Mouse (Mus musculus) lung, embryonic 14.5 days (tissue): ENCODE data around the gene Rtkn2. TPM values are rescaled to one million over a fixed set of nuclear protein-coding genes. Genes with fewer than 3 reads are reported as not detected.

ENCODE experiments used
- ATAC-seq: fragments of 200-750 bp; cut with Nextera tagmentation; 2 replicates; pipeline ENCODE4 v1.8.0; 2017; ENCODE audit warnings: mild to moderate bottlenecking, moderate TSS enrichment, moderate library complexity; ENCODE audit not compliant: insufficient read depth
- DNase-seq: peaks from one replicate; pipeline ENCODE4 v3.0.0-alpha.2; 2015
- H3K27ac ChIP-seq: fragments of 300-500 bp; sonication (generic); 2 replicates; pipeline ENCODE4 v1.5.1; 2014; ENCODE audit warnings: low read depth, mild to moderate bottlenecking, moderate library complexity
- H3K27me3 ChIP-seq: fragments of 300-500 bp; sonication (generic); 2 replicates; pipeline ENCODE4 v1.6.1; 2014; ENCODE audit warnings: low read length, control low read depth; ENCODE audit not compliant: insufficient read depth
- H3K36me3 ChIP-seq: fragments of 300-500 bp; sonication (generic); 2 replicates; pipeline ENCODE4 v1.6.1; 2014; ENCODE audit warnings: control low read depth; ENCODE audit not compliant: insufficient read depth
- H3K4me1 ChIP-seq: fragments of 300-500 bp; sonication (generic); 2 replicates; pipeline ENCODE4 v1.6.1; 2014; ENCODE audit warnings: antibody characterized with exemption, control low read depth; ENCODE audit not compliant: insufficient read depth
- H3K4me2 ChIP-seq: fragments of 300-500 bp; sonication (generic); 2 replicates; pipeline ENCODE4 v1.6.1; 2014; ENCODE audit warnings: mild to moderate bottlenecking
- H3K4me3 ChIP-seq: fragments of 300-500 bp; sonication (generic); 2 replicates; pipeline ENCODE4 v1.5.1; 2014; ENCODE audit warnings: low read depth, low read length
- H3K9ac ChIP-seq: fragments of 300-500 bp; sonication (generic); 2 replicates; pipeline ENCODE4 v1.6.1; 2014
- H3K9me3 ChIP-seq: fragments of 300-500 bp; sonication (generic); 2 replicates; pipeline ENCODE4 v1.6.1; 2016; ENCODE audit warnings: low read depth, low read length, control low read depth
- CTCF ChIP-seq: IDR thresholded peaks from 2 replicates; pipeline ENCODE4 v1.5.1; 2016; ENCODE audit warnings: antibody characterized with exemption, low read depth
- WGBS: fragments of 180-500 bp; shearing (Covaris S2); extraction: QIAGEN DNeasy Blood & Tissue Kit; methylation state at CpG from one replicate; pipeline ENCODE4 v1.1.7; 2014; 5-methylcytosine and 5-hydroxymethylcytosine counted together
- polyA plus RNA-seq: library from polyadenylated mRNA; unstranded; fragments of >200 nt; fragmentation: Nextera tagmentation; extraction: Ambion mirVana; gene quantifications from 2 replicates; pipeline ENCODE4 v1.2.1, GENCODE M21; 2014

The Rtkn2 gene
- polyA plus RNA-seq, 1 experiment from 2014 or later = 16.0 TPM

DNA sequence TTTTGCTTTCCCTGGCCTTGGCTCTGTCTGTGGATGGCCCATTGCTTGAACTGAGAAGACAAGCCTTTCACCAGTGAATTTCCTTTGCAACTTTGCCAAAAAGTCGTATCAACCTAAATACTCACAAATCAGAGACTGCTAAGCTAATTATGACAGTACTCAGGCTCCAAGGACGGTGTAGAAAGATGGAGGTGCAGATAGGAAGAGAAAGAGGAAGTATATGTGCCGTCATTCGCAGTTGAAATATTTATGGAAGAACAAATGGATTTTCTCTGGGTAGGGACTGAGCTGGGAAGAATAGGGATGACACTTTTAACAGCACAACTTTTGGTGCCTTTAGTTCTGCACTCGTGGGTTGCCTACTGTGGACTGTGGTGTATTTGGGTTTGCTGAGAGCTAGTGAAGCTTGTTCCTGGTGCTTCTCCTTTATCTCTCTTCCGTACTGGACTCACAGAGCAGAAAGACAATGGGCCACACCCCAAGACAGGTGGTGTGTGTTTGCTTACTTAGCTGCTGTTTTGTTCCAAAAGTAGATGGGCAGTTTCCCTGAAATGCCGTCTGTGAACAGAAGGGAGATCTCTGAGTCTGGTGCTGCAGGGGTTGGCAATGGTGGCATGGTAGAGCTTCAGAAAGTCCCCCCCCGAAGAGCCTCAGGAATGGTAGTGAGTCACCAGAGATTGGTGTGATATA lies 29.2 kb upstream of the Rtkn2 start:
- H3K9me3 ChIP-seq = no peaks in the 10 kb centered on the region
- DNase-seq (no peak), ATAC-seq (no peak)
- no peak overlapping the region for H3K4me3 ChIP-seq
- H3K4me1 ChIP-seq = no peaks in the 10 kb centered on the region
- no peaks in the 10 kb centered on the region for H3K27me3 ChIP-seq
- no peak for TF ChIP-seq CTCF
- H3K9ac ChIP-seq = no peak overlapping the region
- no peaks in the 10 kb centered on the region for H3K36me3 ChIP-seq
- H3K27ac ChIP-seq = 0 out of 2 replicates have a peak overlapping the region, but pooled peaks have one; percentile 59
- WGBS = 56% methylated on average over 8 of the region's 8 CpGs
- H3K4me2 ChIP-seq = no peak overlapping the region

DNA sequence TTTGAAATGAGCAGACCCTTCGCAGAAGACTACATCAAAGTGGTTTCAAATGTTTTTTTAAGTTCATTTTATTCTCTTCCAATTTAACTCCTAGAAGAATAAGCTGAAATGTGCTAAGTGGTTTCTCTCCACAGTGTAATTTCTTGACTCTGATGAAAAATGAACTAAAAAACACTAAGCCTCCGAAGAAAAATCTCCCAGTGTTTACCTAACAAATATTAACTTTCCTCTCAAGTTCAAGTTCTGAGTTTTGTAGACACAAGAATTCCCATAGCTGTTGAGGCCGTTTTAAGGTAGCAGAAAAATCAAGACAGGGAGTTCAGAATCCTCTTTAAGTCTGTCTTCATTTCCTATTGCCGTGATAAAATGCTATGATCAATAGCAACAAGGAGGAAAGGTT lies 27.7 kb upstream of the Rtkn2 start:
- Histone ChIP-seq H3K4me2 (no peak overlapping the region), H3K4me3 (no peak overlapping the region), H3K4me1 (no peaks in the 10 kb centered on the region), H3K36me3 (no peaks in the 10 kb centered on the region), H3K9ac (no peak overlapping the region), H3K9me3 (no peaks in the 10 kb centered on the region), H3K27ac (no peak overlapping the region; the same call in 1 of the 2 replicates), H3K27me3 (no peaks in the 10 kb centered on the region)
- DNase-seq (peak; percentile 38), ATAC-seq (no peak)
- TF ChIP-seq CTCF = no peak
- WGBS = 48% methylated on average over 4 of the region's 4 CpGs

DNA sequence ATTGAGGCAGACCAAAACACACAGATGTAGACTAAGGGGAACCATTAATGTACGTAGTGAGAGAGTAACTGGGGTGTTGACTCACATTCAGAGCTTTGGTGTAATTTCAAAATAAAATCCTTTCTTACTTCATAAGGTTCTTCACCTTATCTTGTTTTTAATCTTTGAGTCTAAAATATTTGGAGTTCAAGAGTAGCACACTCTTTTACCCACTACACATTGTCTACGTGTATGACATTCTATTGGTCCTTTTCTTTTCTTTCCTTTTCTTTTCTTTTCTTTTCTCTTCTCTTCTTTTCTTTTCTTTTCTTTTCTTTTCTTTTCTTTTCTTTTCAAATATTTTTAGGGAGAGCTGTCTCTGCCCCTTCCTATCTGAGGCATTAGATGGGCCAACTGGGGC lies 23.4 kb upstream of the Rtkn2 start:
- Histone ChIP-seq H3K36me3 (no peaks in the 10 kb centered on the region), H3K27ac (no peak overlapping the region), H3K27me3 (no peaks in the 10 kb centered on the region), H3K9me3 (no peaks in the 10 kb centered on the region), H3K4me2 (no peak overlapping the region), H3K4me1 (no peaks in the 10 kb centered on the region), H3K4me3 (no peak overlapping the region), H3K9ac (no peak overlapping the region)
- WGBS = 87% methylated on average over 2 of the region's 2 CpGs
- DNase-seq (no peak), ATAC-seq (no peak)
- TF ChIP-seq CTCF = no peak

DNA sequence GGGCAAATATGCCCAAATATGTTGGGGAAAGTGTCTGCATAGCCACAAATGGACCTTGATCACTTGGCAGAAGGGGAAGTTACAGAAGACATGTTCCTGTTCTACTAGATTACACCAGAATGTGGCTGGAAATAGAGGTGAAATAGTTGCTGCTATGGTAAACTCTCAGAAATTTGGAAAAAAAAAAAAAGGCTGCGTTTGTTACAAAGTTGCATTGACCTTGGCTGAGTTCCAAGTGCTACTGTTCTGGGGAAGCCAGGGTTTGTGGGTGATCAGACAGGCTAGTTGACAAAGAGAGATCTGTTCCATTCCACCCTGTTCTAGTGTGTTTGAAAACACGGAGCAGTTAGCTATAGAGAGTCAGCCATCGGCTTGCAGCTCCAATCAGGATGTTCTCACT lies 19.4 kb upstream of the Rtkn2 start:
- ATAC-seq (no peak), DNase-seq (peak; percentile 59)
- WGBS = 46% methylated on average over 3 of the region's 3 CpGs
- Histone ChIP-seq H3K4me3 (no peak overlapping the region), H3K27me3 (no peaks in the 10 kb centered on the region), H3K4me2 (no peak overlapping the region), H3K9ac (no peak overlapping the region), H3K27ac (no peak overlapping the region), H3K9me3 (no peaks in the 10 kb centered on the region), H3K36me3 (no peaks in the 10 kb centered on the region), H3K4me1 (0 out of 2 replicates have a peak, but pooled peaks cover 3% of the 10 kb centered on the region)
- TF ChIP-seq CTCF = no peak

DNA sequence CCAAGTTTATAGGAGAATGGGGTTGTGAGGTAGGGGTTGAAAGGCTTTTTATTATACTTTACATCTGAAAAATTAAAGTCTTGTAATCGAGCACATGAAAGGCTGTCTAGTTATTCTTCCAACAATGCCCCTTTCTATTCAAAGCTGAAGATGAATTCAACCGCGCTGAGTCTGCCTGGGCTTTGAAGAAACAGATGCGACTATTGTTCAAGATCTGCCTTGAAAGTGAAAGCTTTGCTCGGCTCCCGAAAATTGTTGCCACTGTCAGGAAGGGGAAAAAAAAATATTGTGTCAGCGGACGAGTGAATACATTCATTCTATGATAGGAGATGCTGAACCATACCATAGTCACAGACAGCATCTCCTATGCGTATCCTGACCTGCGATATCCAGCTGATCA lies 16.9 kb upstream of the Rtkn2 start:
- WGBS = 62% methylated on average over 10 of the region's 10 CpGs
- no peaks in the 10 kb centered on the region for H3K36me3 ChIP-seq
- DNase-seq (no peak), ATAC-seq (no peak)
- H3K4me3 ChIP-seq = no peak overlapping the region
- H3K27ac ChIP-seq = no peak overlapping the region
- H3K4me1 ChIP-seq = 0 out of 2 replicates have a peak, but pooled peaks cover 9% of the 10 kb centered on the region
- H3K4me2 ChIP-seq = 0 out of 2 replicates have a peak overlapping the region, but pooled peaks have one; percentile 16
- no peak overlapping the region for H3K9ac ChIP-seq
- no peaks in the 10 kb centered on the region for H3K9me3 ChIP-seq
- H3K27me3 ChIP-seq = no peaks in the 10 kb centered on the region
- no peak for TF ChIP-seq CTCF

DNA sequence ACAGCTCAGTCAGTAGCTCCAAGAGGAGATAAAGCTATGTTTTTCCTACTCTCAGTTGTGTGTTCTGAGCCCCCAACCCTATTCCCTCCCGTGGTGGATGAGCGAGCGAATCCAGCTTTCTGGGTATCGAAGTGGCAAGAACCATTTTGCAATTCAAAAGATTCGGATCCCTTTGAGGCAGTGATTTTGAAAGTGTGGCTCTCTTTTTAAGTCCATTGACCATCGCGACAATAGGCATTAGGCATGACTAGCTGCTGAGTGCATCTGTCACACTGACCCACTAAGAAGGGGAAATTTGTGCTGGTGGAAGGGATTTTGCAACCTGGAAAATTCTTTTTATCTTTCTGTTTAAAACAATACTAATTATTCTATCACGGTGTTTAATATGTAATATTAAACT lies 15.3 kb upstream of the Rtkn2 start:
- TF ChIP-seq CTCF = no peak
- no peak for DNase-seq
- no peaks in the 10 kb centered on the region for H3K27me3 ChIP-seq
- no peaks in the 10 kb centered on the region for H3K36me3 ChIP-seq
- H3K4me2 ChIP-seq = no peak overlapping the region
- no peak overlapping the region for H3K4me3 ChIP-seq
- H3K27ac ChIP-seq = no peak overlapping the region
- H3K4me1 ChIP-seq = 0 out of 2 replicates have a peak, but pooled peaks cover 9% of the 10 kb centered on the region
- ATAC-seq = no peak
- H3K9me3 ChIP-seq = no peaks in the 10 kb centered on the region
- WGBS = 69% methylated on average over 8 of the region's 8 CpGs
- H3K9ac ChIP-seq = no peak overlapping the region

DNA sequence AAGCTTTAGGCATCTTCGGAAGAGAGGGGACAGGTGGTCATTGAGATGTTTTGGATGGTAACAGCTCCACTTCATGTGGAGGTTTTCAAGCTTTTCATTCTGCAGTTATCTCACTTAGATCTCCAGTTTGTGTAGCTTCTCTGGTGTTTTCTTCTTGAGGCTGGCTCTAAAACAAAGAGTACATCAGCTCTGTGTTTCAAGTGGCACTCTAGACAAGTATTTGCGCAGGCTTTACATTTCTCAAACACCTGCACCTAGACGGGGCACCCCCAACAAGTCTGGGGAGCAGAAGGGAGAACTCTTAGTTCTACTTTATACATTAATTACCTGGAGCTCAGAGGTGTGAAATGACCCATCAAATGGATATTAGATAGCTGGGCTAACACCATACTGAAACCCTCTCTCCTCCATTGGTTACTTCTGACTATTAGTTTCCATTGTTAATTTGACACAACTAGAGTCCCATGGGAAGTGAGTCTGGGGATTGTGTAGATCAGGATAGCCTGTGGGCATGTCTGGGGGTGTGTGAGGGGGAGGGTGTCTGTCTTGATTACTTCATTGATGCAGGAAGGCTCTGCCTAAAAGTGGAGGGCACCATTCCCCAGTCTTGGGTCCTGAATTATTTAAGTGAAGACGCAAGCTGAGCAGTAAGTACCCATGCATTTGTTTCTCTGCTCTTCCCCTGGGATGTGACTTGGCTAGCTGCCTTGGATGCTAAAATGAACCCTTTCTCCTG lies 14.0 kb upstream of the Rtkn2 start:
- Histone ChIP-seq H3K27ac (no peak overlapping the region; the same call in 1 of the 2 replicates), H3K4me1 (0 out of 2 replicates have a peak, but pooled peaks cover 9% of the 10 kb centered on the region), H3K4me3 (no peak overlapping the region), H3K4me2 (no peak overlapping the region), H3K9ac (no peak overlapping the region), H3K36me3 (no peaks in the 10 kb centered on the region), H3K27me3 (no peaks in the 10 kb centered on the region), H3K9me3 (no peaks in the 10 kb centered on the region)
- DNase-seq (peak; percentile 50), ATAC-seq (peak; percentile 35; the same call in 1 of the 2 replicates)
- WGBS = 65% methylated on average over 4 of the region's 4 CpGs
- no peak for TF ChIP-seq CTCF
